Mouse (Mus musculus): ENCODE measurements around the gene Rnf224.
A peak's percentile ranks its signal among the peaks of the same experiment; 100 is the strongest.

Gene Rnf224

GRCm38 (mm10) chr2:25194486-25195171 lies 42.0 kb downstream of the Rnf224 start:
- no peak for DNase-seq (ENCODE audit: low spot score)

GRCm38 (mm10) chr2:25194006-25194405 lies 42.6 kb downstream of the Rnf224 start:
- DNase-seq (ENCODE audit: low spot score): no peak

- DNase-seq (ENCODE audit: low spot score): peak; percentile 63
Measured at GRCm38 (mm10) chr2:25193330-25193770, 43.2 kb downstream of the Rnf224 start.

GRCm38 (mm10) chr2:25187841-25188240 lies 48.7 kb downstream of the Rnf224 start:
- no peak for DNase-seq (ENCODE audit: low spot score)

- no peak for DNase-seq (ENCODE audit: low spot score)
Measured at GRCm38 (mm10) chr2:25186575-25186930, 50.0 kb downstream of the Rnf224 start.

GRCm38 (mm10) chr2:25185625-25186574 lies 50.7 kb downstream of the Rnf224 start:
- DNase-seq (ENCODE audit: low spot score): no peak

GRCm38 (mm10) chr2:25184496-25184895 lies 52.1 kb downstream of the Rnf224 start:
- DNase-seq (ENCODE audit: low spot score): no peak

Measured in layer of hippocampus, adult 9-10 months (tissue).